Mouse (Mus musculus) urinary bladder, postnatal 36 days (tissue): ENCODE results near the gene Olfr992.
"Not testable (repeated sequence)": the region's sequence is repeated elsewhere in the genome, so short reads cannot be mapped to it uniquely, and the experiment has no call there.

ENCODE experiments used
- DNase-seq, 2 experiments: peaks; one replicate each; pipeline ENCODE4 v3.0.0; 2022; ENCODE audit warnings: low spot score in 2 of 2, mixed read lengths in 1 of 2

The Olfr992 gene

GRCm38 (mm10) chr2:85409369-85409768 lies at the start of gene Olfr992:
Gene Olfr992 (minus strand): TSS chr2:85409469.
- no peak for DNase-seq

GRCm38 (mm10) chr2:85443539-85443938 lies 34.3 kb upstream of the Olfr992 start, which contains the start of gene Olfr995:
Gene Olfr995 (minus strand): TSS chr2:85443639.
- no peak for DNase-seq

DNA sequence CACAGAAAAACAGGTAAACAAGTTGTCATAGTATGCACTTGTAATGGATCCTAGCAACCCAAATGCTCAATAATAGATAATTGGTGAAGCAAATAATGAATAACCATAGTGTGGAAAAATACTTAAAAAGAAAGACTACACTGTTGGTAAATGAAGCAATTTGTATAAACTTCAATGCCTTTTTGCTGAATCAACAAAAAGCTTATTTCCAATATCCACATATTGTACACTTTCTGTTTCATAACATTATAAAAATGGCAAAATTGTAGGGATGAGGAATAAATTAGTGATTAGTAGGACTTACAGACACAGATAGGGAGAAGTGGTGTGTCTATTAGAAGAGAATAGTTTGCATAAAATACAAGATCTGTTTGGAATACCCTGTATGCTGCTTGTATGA lies 33.3 kb upstream of the Olfr992 start:
- DNase-seq: no peak

DNA sequence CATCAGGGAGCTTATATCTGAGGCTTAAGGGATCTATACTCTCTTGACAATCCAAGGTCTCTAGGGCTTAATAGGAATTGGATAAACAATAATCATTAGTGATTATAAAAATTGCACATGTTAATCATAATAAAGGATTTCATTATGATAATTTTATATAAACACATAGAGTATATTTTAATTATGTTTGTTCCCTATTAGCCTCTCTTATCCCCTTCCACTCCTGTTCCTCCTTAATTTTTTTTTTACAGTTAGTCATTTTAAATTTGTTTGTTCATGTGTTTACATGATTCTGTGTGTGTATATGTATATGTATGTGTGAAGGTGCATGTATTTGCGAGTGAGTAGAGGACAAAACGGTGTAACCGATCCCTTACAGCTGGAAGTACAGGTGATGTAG lies 27.1 kb upstream of the Olfr992 start, which contains the start of gene Olfr994:
Gene Olfr994 (minus strand): TSS at position 101 of the 400 bp plus-strand sequence.
- no peak for DNase-seq

- DNase-seq: no peak
Observed at GRCm38 (mm10) chr2:85425893-85426292, 16.6 kb upstream of the Olfr992 start.

- no peak for DNase-seq
Observed at GRCm38 (mm10) chr2:85414777-85415176, 5.5 kb upstream of the Olfr992 start, which contains the start of gene Olfr993. Gene Olfr993 (minus strand): TSS chr2:85414877.

GRCm38 (mm10) chr2:85363127-85363526 lies 46.1 kb downstream of the Olfr992 start, which contains the start of gene Olfr988:
Gene Olfr988 (minus strand): TSS chr2:85363227.
- DNase-seq: not testable (repeated sequence)
